In genomic region chr7:4723508-4723907, GRCm38 (mm10) we compare ENCODE assay signal across 8 mouse cellular contexts. TPM values are rescaled to one million over a fixed set of nuclear protein-coding genes. Genes with fewer than 3 reads are reported as not detected.
DNase-seq lines count a peak whose midpoint lies in the region; ATAC-seq and TF ChIP-seq lines count a peak whose summit lies in the region.

No protein-coding gene starts in this region.

- H3K9ac ChIP-seq in liver, embryonic 14.5 days (replicated peaks): no peak overlapping the region; the same call in 1 of the 2 replicates

- DNase-seq in adrenal gland, postnatal 10 days: peak; percentile 38
- DNase-seq in adrenal gland, postnatal 25 days: no peak
- peak; percentile 27 for DNase-seq in thymus, adult 2 months
- no peak for DNase-seq in thymus, adult 18-20 months
- DNase-seq in induced T-regulatory cell, adult 2 months (ENCODE audit: low read depth): peak; percentile 15
- no peak for DNase-seq in liver, embryonic 14.5 days (ENCODE audit: low read depth in 3 of 3, low spot score in 3 of 3)
- DNase-seq in naive thymus-derived CD4-positive, alpha-beta T cell, adult 2 months (ENCODE audit: low read depth): peak; percentile 31
- no peak for DNase-seq in yolk sac, embryonic 10.5 days (ENCODE audit: low spot score)

- peak overlapping the region; percentile 56 for H3K4me2 ChIP-seq in liver, embryonic 14.5 days (ENCODE audit: low read depth)

- H3K27me3 ChIP-seq in thymus, adult 2 months (ENCODE audit: control insufficient read depth, insufficient read depth, low read length): no peaks in the 10 kb centered on the region
- no peaks in the 10 kb centered on the region; the same call in 1 of the 2 replicates for H3K27me3 ChIP-seq in liver, embryonic 14.5 days (ENCODE audit: control insufficient read depth, insufficient read depth, low read length)

- no peak for ATAC-seq in liver, embryonic 14.5 days (ENCODE audit: insufficient read depth)

- H3K4me3 ChIP-seq in thymus, adult 2 months (ENCODE audit: control insufficient read depth, insufficient read depth, low read length): peak overlapping the region; percentile 32
- H3K4me3 ChIP-seq in liver, embryonic 14.5 days (ENCODE audit: insufficient read depth in 1 of 2, low read depth in 2 of 2, low read length in 2 of 2): peak overlapping the region; percentile 34 to 53

- no peak for TF ChIP-seq EP300 in liver, embryonic 14.5 days (IDR thresholded peaks at IDR 0.05; ENCODE audit: low read depth)

- TF ChIP-seq POLR2A in thymus, adult 2 months (IDR thresholded peaks at IDR 0.05; ENCODE audit: control insufficient read depth, extremely low read depth, insufficient read depth, low read length, poor library complexity): no peak

- H3K27ac ChIP-seq in thymus, adult 2 months (ENCODE audit: control insufficient read depth, insufficient read depth, low read length): no peak overlapping the region
- H3K27ac ChIP-seq in liver, embryonic 14.5 days: no peak overlapping the region

- 46% methylated on average over 12 of the region's 12 CpGs for WGBS in thymus, adult 2 months
- WGBS in liver, embryonic 14.5 days (ENCODE audit: insufficient replicate concordance): 29% methylated on average over 12 of the region's 12 CpGs

- peaks cover 14% of the 10 kb centered on the region for H3K4me1 ChIP-seq in thymus, adult 2 months (replicated peaks; ENCODE audit: control insufficient read depth, insufficient read depth, low read length)
- peaks cover 0 to 12% of the 10 kb centered on the region in 2 experiments; a peak in 2 of 4 replicates for H3K4me1 ChIP-seq in liver, embryonic 14.5 days (replicated peaks; ENCODE audit: control insufficient read depth in 2 of 2, insufficient read depth in 2 of 2, low read length in 1 of 2)

- no peak for TF ChIP-seq CTCF in thymus, adult 2 months (IDR thresholded peaks at IDR 0.05; ENCODE audit: borderline replicate concordance, control insufficient read depth, extremely low read depth, insufficient read depth, low read length, poor library complexity)
- TF ChIP-seq CTCF in liver, embryonic 14.5 days (IDR thresholded peaks at IDR 0.05; ENCODE audit: low read depth): no peak

- no peaks in the 10 kb centered on the region for H3K9me3 ChIP-seq in liver, embryonic 14.5 days (ENCODE audit: control insufficient read depth, low read length)

- no peaks in the 10 kb centered on the region for H3K36me3 ChIP-seq in thymus, adult 2 months (ENCODE audit: control insufficient read depth, insufficient read depth, low read length)
- no peaks in the 10 kb centered on the region for H3K36me3 ChIP-seq in liver, embryonic 14.5 days (replicated peaks; ENCODE audit: control insufficient read depth, insufficient read depth, low read depth)

RNA-seq across cellular contexts. Expression of gene Tmem150b, which starts 1.5 kb away (rescaled TPM):
- under 1 TPM; 0.21 to 0.27 TPM for total RNA-seq in adrenal gland, postnatal 10 days (2021)
- total RNA-seq in adrenal gland, postnatal 25 days (2021): 0.24 TPM in 1 of 2 replicates, not detected in the other
- polyA plus RNA-seq in thymus, adult 2 months (2012; rRNA removed): 2.2 and 3.7 TPM in 2 replicates
- polyA plus RNA-seq in liver, embryonic 14.5 days (2012; rRNA removed): 0.31 TPM in 2 replicates
- 0.18 TPM in 1 of 2 replicates, not detected in the other for polyA plus RNA-seq in liver, embryonic 14.5 days (2014; fragmentation: Nextera tagmentation; extraction: Ambion mirVana)

RNA-seq across cellular contexts. Expression of gene Kmt5c, which starts 16.4 kb away (rescaled TPM):
- 10 to 100 TPM; 54.5 to 98.2 TPM for total RNA-seq in adrenal gland, postnatal 10 days (2021)
- 64.5 and 70.1 TPM in 2 replicates for total RNA-seq in adrenal gland, postnatal 25 days (2021)
- 224 and 250 TPM in 2 replicates for polyA plus RNA-seq in thymus, adult 2 months (2012; rRNA removed)
- polyA plus RNA-seq in liver, embryonic 14.5 days (2012; rRNA removed): 75.7 and 78.7 TPM in 2 replicates
- polyA plus RNA-seq in liver, embryonic 14.5 days (2014; fragmentation: Nextera tagmentation; extraction: Ambion mirVana): 37.8 and 44.7 TPM in 2 replicates

RNA-seq across cellular contexts. Expression of gene Cox6b2, which starts 29.4 kb away (rescaled TPM):
- total RNA-seq in adrenal gland, postnatal 10 days (2021): 10 to 100 TPM; 28.5 to 39.2 TPM
- total RNA-seq in adrenal gland, postnatal 25 days (2021): 9.4 and 10.6 TPM in 2 replicates
- polyA plus RNA-seq in thymus, adult 2 months (2012; rRNA removed): 36.6 and 47.7 TPM in 2 replicates
- polyA plus RNA-seq in liver, embryonic 14.5 days (2012; rRNA removed): 111 and 119 TPM in 2 replicates
- polyA plus RNA-seq in liver, embryonic 14.5 days (2014; fragmentation: Nextera tagmentation; extraction: Ambion mirVana): 81.9 and 88.1 TPM in 2 replicates

RNA-seq across cellular contexts. Expression of gene Brsk1, which starts 33.1 kb away (rescaled TPM):
- 10 to 100 TPM in 1 of 2 experiments, 1 to 10 TPM in 1; 7.5 to 11.8 TPM for total RNA-seq in adrenal gland, postnatal 10 days (2021)
- 4.2 and 6.5 TPM in 2 replicates for total RNA-seq in adrenal gland, postnatal 25 days (2021)
- polyA plus RNA-seq in thymus, adult 2 months (2012; rRNA removed): 0.71 and 0.84 TPM in 2 replicates
- polyA plus RNA-seq in liver, embryonic 14.5 days (2012; rRNA removed): 0.39 and 0.54 TPM in 2 replicates
- polyA plus RNA-seq in liver, embryonic 14.5 days (2014; fragmentation: Nextera tagmentation; extraction: Ambion mirVana): not detected in 2 replicates

RNA-seq across cellular contexts. Expression of gene Hspbp1, which starts 38.6 kb away (rescaled TPM):
- total RNA-seq in adrenal gland, postnatal 10 days (2021): 10 to 100 TPM; 36.1 to 36.7 TPM
- total RNA-seq in adrenal gland, postnatal 25 days (2021): 42.2 and 47.8 TPM in 2 replicates
- 53.0 and 55.4 TPM in 2 replicates for polyA plus RNA-seq in thymus, adult 2 months (2012; rRNA removed)
- polyA plus RNA-seq in liver, embryonic 14.5 days (2012; rRNA removed): 28.2 and 38.5 TPM in 2 replicates
- polyA plus RNA-seq in liver, embryonic 14.5 days (2014; fragmentation: Nextera tagmentation; extraction: Ambion mirVana): 56.7 and 60.6 TPM in 2 replicates

Comparison
In these comparisons a context has a peak if more than half of its experiments do, and no peak if none do; other contexts are left out.
1. DNase-seq: peak in adrenal gland, postnatal 10 days (single experiment), thymus, adult 2 months (single experiment), induced T-regulatory cell, adult 2 months (single experiment) and naive thymus-derived CD4-positive, alpha-beta T cell, adult 2 months (single experiment); none in adrenal gland, postnatal 25 days (single experiment), thymus, adult 18-20 months (0 of 2), liver, embryonic 14.5 days (0 of 3) and yolk sac, embryonic 10.5 days (single experiment).